Mouse (Mus musculus): ENCODE measurements around the gene Fam163a. TPM values are rescaled to one million over a fixed set of nuclear protein-coding genes. Genes with fewer than 3 reads are reported as not detected.
"Not testable (repeated sequence)": the region's sequence is repeated elsewhere in the genome, so short reads cannot be mapped to it uniquely, and the experiment has no call there.

Fam163a gene
- total and polyA plus RNA-seq, 3 experiments = not detected

GRCm38 (mm10) chr1:156040731-156041401 lies 164.0 kb downstream of the Fam163a start (continued):
- TF ChIP-seq ZNF384 (IDR thresholded peaks at IDR 0.05; ENCODE audit: low read depth, low read length) (no peak), MYC (IDR thresholded peaks at IDR 0.05; ENCODE audit: low read depth, low read length) (peak; percentile 77), MEF2A (IDR thresholded peaks at IDR 0.05; ENCODE audit: extremely low read depth, insufficient replicate concordance, low read depth, low read length, poor library complexity, severe bottlenecking) (no peak), POLR2AphosphoS5 (IDR thresholded peaks at IDR 0.05; ENCODE audit: borderline replicate concordance, low read depth, low read length) (0 out of 2 replicates have a peak, but pooled peaks have one; percentile 39), POLR2AphosphoS2 (IDR thresholded peaks at IDR 0.05; ENCODE audit: low read length) (peak; percentile 98), JUND (IDR thresholded peaks at IDR 0.05; ENCODE audit: low read depth, low read length) (no peak), UBTF (IDR thresholded peaks at IDR 0.05; ENCODE audit: borderline replicate concordance, insufficient read depth, low read depth, low read length) (no peak)

GRCm38 (mm10) chr1:156039989-156040388 lies 164.8 kb downstream of the Fam163a start:
- Histone ChIP-seq H3K36me3 (ENCODE audit: control insufficient read depth in 1 of 2, insufficient read depth in 2 of 2, low read length in 2 of 2) (peaks cover 8 to 20% of the 10 kb centered on the region in 2 experiments), H3K4me1 (ENCODE audit: control insufficient read depth in 1 of 2, insufficient read depth in 2 of 2, low read length in 2 of 2) (peaks cover 5 to 12% of the 10 kb centered on the region in 2 experiments), H3K79me2 (ENCODE audit: control insufficient read depth, insufficient read depth, low read length, poor library complexity) (peaks cover 41% of the 10 kb centered on the region)
- not testable (repeated sequence) for H3K27ac ChIP-seq (ENCODE audit: control insufficient read depth, low read depth, low read length); H3K27me3 ChIP-seq (ENCODE audit: control insufficient read depth in 1 of 2, insufficient read depth in 2 of 2, low read length in 2 of 2); H3K4me3 ChIP-seq (ENCODE audit: control insufficient read depth in 1 of 2, insufficient read depth in 1 of 2, low read depth in 2 of 2, low read length in 2 of 2); H3K9ac ChIP-seq (ENCODE audit: control insufficient read depth, low read depth, low read length, poor library complexity, severe bottlenecking); H3K9me3 ChIP-seq (replicated peaks; ENCODE audit: insufficient read depth, low read length)
- TF ChIP-seq SMC3 (IDR thresholded peaks at IDR 0.05; ENCODE audit: low read depth, low read length) (0 out of 2 replicates have a peak, but pooled peaks have one; percentile 15), CTCF (IDR thresholded peaks at IDR 0.05 in 2 of 3, conservative IDR thresholded peaks at IDR 0.05 in 1 of 3; ENCODE audit: control insufficient read depth in 1 of 3, insufficient read depth in 1 of 3, low read depth in 2 of 3, low read length in 3 of 3, poor library complexity in 1 of 3, severe bottlenecking in 1 of 3) (peak in 2 of 3 experiments; percentile 28 to 36; a peak in 4 of 6 replicates)
- DNase-seq (ENCODE audit: low read depth, low spot score) = peak; percentile 54

- Histone ChIP-seq H3K79me2 (ENCODE audit: control insufficient read depth, insufficient read depth, low read length, poor library complexity) (peaks cover 42% of the 10 kb centered on the region), H3K9me3 (replicated peaks; ENCODE audit: insufficient read depth, low read length) (no peaks in the 10 kb centered on the region), H3K4me1 (ENCODE audit: control insufficient read depth in 1 of 2, insufficient read depth in 2 of 2, low read length in 2 of 2) (peaks cover 4 to 5% of the 10 kb centered on the region in 2 experiments), H3K36me3 (ENCODE audit: control insufficient read depth in 1 of 2, insufficient read depth in 2 of 2, low read length in 2 of 2) (peaks cover 0 to 18% of the 10 kb centered on the region in 2 experiments; a peak in 2 of 4 replicates), H3K4me3 (ENCODE audit: control insufficient read depth in 1 of 2, insufficient read depth in 1 of 2, low read depth in 2 of 2, low read length in 2 of 2) (peak overlapping the region; percentile 60 to 95), H3K9ac (ENCODE audit: control insufficient read depth, low read depth, low read length, poor library complexity, severe bottlenecking) (peak overlapping the region; percentile 100), H3K27ac (ENCODE audit: control insufficient read depth, low read depth, low read length) (peak overlapping the region; percentile 89), H3K27me3 (ENCODE audit: control insufficient read depth in 1 of 2, insufficient read depth in 2 of 2, low read length in 2 of 2) (no peaks in the 10 kb centered on the region)
- peak; percentile 51; the same call in 1 of the 2 replicates for TF ChIP-seq MXI1 (IDR thresholded peaks at IDR 0.05; ENCODE audit: low read depth, low read length)
- peak; percentile 81 for TF ChIP-seq SIN3A (IDR thresholded peaks at IDR 0.05; ENCODE audit: low read length)
- TF ChIP-seq ETS1 (IDR thresholded peaks at IDR 0.05; ENCODE audit: low read depth, low read length) = peak; percentile 88
- TF ChIP-seq RAD21 (IDR thresholded peaks at IDR 0.05; ENCODE audit: low read depth, low read length) = no peak
- no peak for TF ChIP-seq KAT2A (conservative IDR thresholded peaks at IDR 0.05; ENCODE audit: low read depth, low read length)
- TF ChIP-seq TAL1 (IDR thresholded peaks at IDR 0.05; ENCODE audit: low read length) = 0 out of 2 replicates have a peak, but pooled peaks have one; percentile 6
- peak; percentile 93 for TF ChIP-seq ZNF384 (IDR thresholded peaks at IDR 0.05; ENCODE audit: low read depth, low read length)
- TF ChIP-seq MAX (IDR thresholded peaks at IDR 0.05; ENCODE audit: low read length) = peak; percentile 24
- TF ChIP-seq GATA1 (IDR thresholded peaks at IDR 0.05; ENCODE audit: low read depth, low read length) = peak; percentile 58
- TF ChIP-seq RCOR1 (IDR thresholded peaks at IDR 0.05; ENCODE audit: low read depth, low read length) = no peak
- DNase-seq (ENCODE audit: low read depth, low spot score) = peak; percentile 80
Measured at GRCm38 (mm10) chr1:156037144-156037583, 167.7 kb downstream of the Fam163a start.
